Comparison of ENCODE assay signal across 10 mouse cellular contexts in genomic region chr11:62005911-62006260, GRCm38 (mm10). TPM values are rescaled to one million over a fixed set of nuclear protein-coding genes. Genes with fewer than 3 reads are reported as not detected.
A peak's percentile ranks its signal among the peaks of the same experiment; 100 is the strongest.
DNase-seq lines count a peak whose midpoint lies in the region; ATAC-seq and TF ChIP-seq lines count a peak whose summit lies in the region.
"Had no signal": no experiment of that assay in that cellular context is flagged by ENCODE, and none has a peak within 500 bp of the region (broad histone marks: within the 10 kb centered on the region; RNA-seq: fewer than 3 reads in every experiment).

No protein-coding gene starts in this region.

- H3K4me2 ChIP-seq in intestine, embryonic 16.5 days (ENCODE audit: low read depth, low read length) = no peak overlapping the region

- H3K9me3 ChIP-seq in erythroblast, embryonic 14.5 days (ENCODE audit: control insufficient read depth, low read length) = peaks cover 5% of the 10 kb centered on the region
- no peaks in the 10 kb centered on the region for H3K9me3 ChIP-seq in intestine, embryonic 16.5 days (ENCODE audit: control insufficient read depth, low read length)

- peak overlapping the region; percentile 47 for H3K4me3 ChIP-seq in erythroblast, embryonic 14.5 days (replicated peaks)
- peak overlapping the region; percentile 70 for H3K4me3 ChIP-seq in lung, adult 2 months (replicated peaks; ENCODE audit: extremely low read depth, low read depth, low read length)
- no peak overlapping the region for H3K4me3 ChIP-seq in intestine, embryonic 16.5 days (ENCODE audit: low read length)
- H3K4me3 ChIP-seq in olfactory bulb, adult 2 months (ENCODE audit: insufficient read depth, low read depth, low read length) = no peak overlapping the region

- no peak for TF ChIP-seq POLR2A in lung, adult 2 months (IDR thresholded peaks at IDR 0.05; ENCODE audit: borderline replicate concordance, extremely low read depth, low read depth, low read length)
- TF ChIP-seq POLR2A in olfactory bulb, adult 2 months (IDR thresholded peaks at IDR 0.05; ENCODE audit: insufficient read depth, low read depth, low read length) = no peak

- ATAC-seq in erythroblast, adult 5-6 weeks (replicated peaks; ENCODE audit: low FRiP score, poor library complexity, severe bottlenecking) = no peak; the same call in 1 of the 2 replicates
- no peak for ATAC-seq in intestine, embryonic 16.5 days

- H3K27me3 ChIP-seq in erythroblast, embryonic 14.5 days (ENCODE audit: control insufficient read depth) = no peaks in the 10 kb centered on the region
- H3K27me3 ChIP-seq in intestine, embryonic 16.5 days (replicated peaks; ENCODE audit: control insufficient read depth, insufficient read depth, low read length) = no peaks in the 10 kb centered on the region

- H3K27ac ChIP-seq in intestine, embryonic 16.5 days (ENCODE audit: low read length) = peak overlapping the region; percentile 50; the same call in 1 of the 2 replicates
- H3K27ac ChIP-seq in olfactory bulb, adult 2 months (ENCODE audit: insufficient read depth, low read depth, low read length) = peak overlapping the region; percentile 56; the same call in 1 of the 2 replicates

- no peak for DNase-seq in lung, adult 2 months
- DNase-seq in lung, adult 18-20 months = no peak
- DNase-seq in spleen, postnatal 36 days (ENCODE audit: low spot score in 2 of 2) = no peak
- no peak for DNase-seq in cerebellum, postnatal 25 days
- DNase-seq: gastrocnemius, postnatal 36 days; kidney, adult 11 months had no signal

- WGBS in lung, adult 2 months = 36% methylated on average over 5 of the region's 5 CpGs
- 71% methylated on average over 5 of the region's 5 CpGs for WGBS in intestine, embryonic 16.5 days
- 56% methylated on average over 5 of the region's 5 CpGs for WGBS in olfactory bulb, adult 2 months

- TF ChIP-seq CTCF in lung, adult 2 months (IDR thresholded peaks at IDR 0.05; ENCODE audit: insufficient read depth, low read length) = no peak
- no peak for TF ChIP-seq CTCF in olfactory bulb, adult 2 months (IDR thresholded peaks at IDR 0.05; ENCODE audit: insufficient read depth, low read depth, low read length)

- peaks cover 59% of the 10 kb centered on the region for H3K36me3 ChIP-seq in erythroblast, embryonic 14.5 days (ENCODE audit: control insufficient read depth)
- no peaks in the 10 kb centered on the region for H3K36me3 ChIP-seq in intestine, embryonic 16.5 days (ENCODE audit: control insufficient read depth, insufficient read depth, low read length)

- H3K9ac ChIP-seq in intestine, embryonic 16.5 days (ENCODE audit: low read depth, low read length) = no peak overlapping the region

- peaks cover 56% of the 10 kb centered on the region for H3K4me1 ChIP-seq in erythroblast, embryonic 14.5 days (ENCODE audit: control insufficient read depth)
- H3K4me1 ChIP-seq in lung, adult 2 months (ENCODE audit: control insufficient read depth, insufficient read depth, low read length) = peaks cover 9% of the 10 kb centered on the region; the same call in 1 of the 2 replicates
- peaks cover 7% of the 10 kb centered on the region; the same call in 1 of the 2 replicates for H3K4me1 ChIP-seq in intestine, embryonic 16.5 days (ENCODE audit: control insufficient read depth, insufficient read depth, low read length)
- peaks cover 27% of the 10 kb centered on the region for H3K4me1 ChIP-seq in olfactory bulb, adult 2 months (ENCODE audit: control insufficient read depth, insufficient read depth, low read length)

RNA-seq across cellular contexts. Expression of gene Specc1, which starts 49.3 kb away (rescaled TPM):
- 12.5 and 15.5 TPM in 2 replicates for polyA plus RNA-seq in erythroblast, embryonic 14.5 days (2012)
- total RNA-seq in erythroblast, adult 5-6 weeks (2015; ENCODE audit: low replicate concordance) = 950 and 990 TPM in 2 replicates
- total RNA-seq in erythroblast, adult 5-6 weeks (2017; ENCODE audit: low replicate concordance) = 2,020 and 2,075 TPM in 2 replicates
- 11.7 and 12.2 TPM in 2 replicates for polyA plus RNA-seq in lung, adult 2 months (2012; rRNA removed)
- 7.3 and 8.3 TPM in 2 replicates for polyA plus RNA-seq in intestine, embryonic 16.5 days (2015; fragmentation: Nextera tagmentation; extraction: Ambion mirVana)
- not detected in 2 replicates for polyA plus RNA-seq in olfactory bulb, adult 2 months (2012; ENCODE audit: insufficient read depth, insufficient read length, low replicate concordance, missing spikeins)

Comparison
In these comparisons a context has a peak if more than half of its experiments do, and no peak if none do; other contexts are left out.
1. H3K4me3 ChIP-seq: peak in erythroblast, embryonic 14.5 days (single experiment) and lung, adult 2 months (single experiment); none in intestine, embryonic 16.5 days (single experiment) and olfactory bulb, adult 2 months (single experiment).